Mouse (Mus musculus): ENCODE measurements around the gene Smim4. TPM values are rescaled to one million over a fixed set of nuclear protein-coding genes. Genes with fewer than 3 reads are reported as not detected.
A peak's percentile ranks its signal among the peaks of the same experiment; 100 is the strongest.

Gene Smim4
- total and polyA plus RNA-seq, 3 experiments, result 19.1 to 38.0 (median 26.1) TPM

- H3K36me3 ChIP-seq (replicated peaks in 1 of 2; ENCODE audit: control insufficient read depth in 1 of 2, insufficient read depth in 1 of 2, low read length in 1 of 2), result peaks cover 28 to 65% of the 10 kb centered on the region in 2 experiments
- no peak for TF ChIP-seq EP300 (IDR thresholded peaks at IDR 0.05; ENCODE audit: low read length)
- TF ChIP-seq MYC (IDR thresholded peaks at IDR 0.05; ENCODE audit: low read depth, low read length), result no peak
- TF ChIP-seq USF1 (IDR thresholded peaks at IDR 0.05; ENCODE audit: low read depth, low read length), result no peak
- TF ChIP-seq CTCF (conservative IDR thresholded peaks at IDR 0.05 in 1 of 2, IDR thresholded peaks at IDR 0.05 in 1 of 2; ENCODE audit: low read depth in 2 of 2, low read length in 2 of 2), result peak; percentile 42 to 59
- dilution Hi-C loops (cut with MboI; ENCODE audit: extremely low pct_ligation_motif_present, extremely low pct_unique_long_range_greater_than_20kb, low sequenced_read_pairs), result no loop called here
- no peak overlapping the region for H3K27ac ChIP-seq (ENCODE audit: insufficient read depth, low read depth)
- no peak overlapping the region for H3K4me3 ChIP-seq (replicated peaks in 1 of 3; ENCODE audit: low read depth in 2 of 3, low read length in 2 of 3, poor library complexity in 1 of 3)
- H3K9me3 ChIP-seq (replicated peaks; ENCODE audit: low read length), result no peaks in the 10 kb centered on the region
- DNase-seq (ENCODE audit: extremely low read depth), result peak; percentile 27
- in situ Hi-C loops (cut with MboI; ENCODE audit: low pct_ligation_motif_present, low pct_unique_long_range_greater_than_20kb, low sequenced_read_pairs), result no loop called here
- H3K4me1 ChIP-seq (ENCODE audit: control insufficient read depth in 1 of 2, insufficient read depth in 2 of 2), result no peaks in the 10 kb centered on the region
- no peaks in the 10 kb centered on the region for H3K79me2 ChIP-seq (replicated peaks; ENCODE audit: control insufficient read depth, extremely low read depth, insufficient read depth, poor library complexity, severe bottlenecking)
- H3K27me3 ChIP-seq (replicated peaks), result no peaks in the 10 kb centered on the region
- H3K4me2 ChIP-seq (ENCODE audit: insufficient read depth, low read depth, poor library complexity, severe bottlenecking), result no peak overlapping the region
- no peak overlapping the region for H3K9ac ChIP-seq (ENCODE audit: insufficient read depth, low read depth)
Measured at GRCm38 (mm10) chr14:31062277-31062676, 66.5 kb downstream of the Smim4 start.

DNA sequence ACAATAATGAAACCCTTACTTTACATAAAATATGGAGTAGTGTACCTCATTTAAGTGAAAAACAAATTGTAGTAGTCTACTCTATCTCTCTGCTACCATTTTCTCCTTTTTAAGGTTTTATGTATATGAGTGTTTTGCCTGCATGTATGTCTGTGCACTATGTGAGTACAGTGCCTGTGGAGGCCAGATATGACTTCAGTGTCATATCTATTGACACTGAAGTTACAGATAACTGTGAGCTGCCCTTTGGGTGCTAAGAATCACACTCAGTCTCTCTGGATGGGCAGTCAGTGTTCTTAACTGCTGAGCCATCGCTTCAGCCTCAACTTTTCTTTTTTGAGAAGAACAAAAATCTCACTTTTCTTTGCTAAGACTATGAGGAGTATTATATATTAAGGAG is 82.9 kb downstream of the Smim4 start:
- in situ Hi-C loops (cut with MboI; ENCODE audit: low pct_ligation_motif_present, low pct_unique_long_range_greater_than_20kb, low sequenced_read_pairs), result no loop called here
- Histone ChIP-seq H3K4me3 (replicated peaks in 1 of 3; ENCODE audit: low read depth in 2 of 3, low read length in 2 of 3, poor library complexity in 1 of 3) (no peak overlapping the region), H3K36me3 (replicated peaks in 1 of 2; ENCODE audit: control insufficient read depth in 1 of 2, insufficient read depth in 1 of 2, low read length in 1 of 2) (peaks cover 39 to 73% of the 10 kb centered on the region in 2 experiments), H3K4me2 (ENCODE audit: insufficient read depth, low read depth, poor library complexity, severe bottlenecking) (no peak overlapping the region), H3K4me1 (ENCODE audit: control insufficient read depth in 1 of 2, insufficient read depth in 2 of 2) (peaks cover 0 to 3% of the 10 kb centered on the region in 2 experiments; a peak in 1 of 4 replicates), H3K9me3 (replicated peaks; ENCODE audit: low read length) (no peaks in the 10 kb centered on the region), H3K9ac (ENCODE audit: insufficient read depth, low read depth) (no peak overlapping the region), H3K27ac (ENCODE audit: insufficient read depth, low read depth) (no peak overlapping the region), H3K79me2 (replicated peaks; ENCODE audit: control insufficient read depth, extremely low read depth, insufficient read depth, poor library complexity, severe bottlenecking) (0 out of 2 replicates have a peak, but pooled peaks cover 2% of the 10 kb centered on the region), H3K27me3 (replicated peaks) (no peaks in the 10 kb centered on the region)
- no peak for DNase-seq (ENCODE audit: extremely low read depth)
- TF ChIP-seq CHD2 (IDR thresholded peaks at IDR 0.05; ENCODE audit: low read length) (no peak), ELF1 (IDR thresholded peaks at IDR 0.05; ENCODE audit: low read depth, low read length) (no peak), USF2 (conservative IDR thresholded peaks at IDR 0.05; ENCODE audit: low read depth, low read length) (no peak), PAX5 (IDR thresholded peaks at IDR 0.05; ENCODE audit: low read length) (no peak), NELFE (IDR thresholded peaks at IDR 0.05; ENCODE audit: low read depth, low read length) (no peak), TCF12 (IDR thresholded peaks at IDR 0.05; ENCODE audit: low read depth, low read length) (no peak), MXI1 (IDR thresholded peaks at IDR 0.05; ENCODE audit: low read depth, low read length) (no peak), JUND (conservative IDR thresholded peaks at IDR 0.05; ENCODE audit: low read depth, low read length) (no peak)
- dilution Hi-C loops (cut with MboI; ENCODE audit: extremely low pct_ligation_motif_present, extremely low pct_unique_long_range_greater_than_20kb, low sequenced_read_pairs), result no loop called here

- Histone ChIP-seq H3K9me3 (replicated peaks; ENCODE audit: low read length) (no peaks in the 10 kb centered on the region), H3K27ac (ENCODE audit: insufficient read depth, low read depth) (no peak overlapping the region), H3K9ac (ENCODE audit: insufficient read depth, low read depth) (no peak overlapping the region), H3K79me2 (replicated peaks; ENCODE audit: control insufficient read depth, extremely low read depth, insufficient read depth, poor library complexity, severe bottlenecking) (0 out of 2 replicates have a peak, but pooled peaks cover 2% of the 10 kb centered on the region), H3K36me3 (replicated peaks in 1 of 2; ENCODE audit: control insufficient read depth in 1 of 2, insufficient read depth in 1 of 2, low read length in 1 of 2) (peaks cover 34 to 71% of the 10 kb centered on the region in 2 experiments), H3K4me3 (replicated peaks in 1 of 3; ENCODE audit: low read depth in 2 of 3, low read length in 2 of 3, poor library complexity in 1 of 3) (no peak overlapping the region), H3K4me1 (ENCODE audit: control insufficient read depth in 1 of 2, insufficient read depth in 2 of 2) (peaks cover 0 to 8% of the 10 kb centered on the region in 2 experiments; a peak in 1 of 4 replicates), H3K27me3 (replicated peaks) (no peaks in the 10 kb centered on the region), H3K4me2 (ENCODE audit: insufficient read depth, low read depth, poor library complexity, severe bottlenecking) (no peak overlapping the region)
- dilution Hi-C loops (cut with MboI; ENCODE audit: extremely low pct_ligation_motif_present, extremely low pct_unique_long_range_greater_than_20kb, low sequenced_read_pairs) (no loop called here), in situ Hi-C loops (cut with MboI; ENCODE audit: low pct_ligation_motif_present, low pct_unique_long_range_greater_than_20kb, low sequenced_read_pairs) (no loop called here)
- TF ChIP-seq TCF12 (IDR thresholded peaks at IDR 0.05; ENCODE audit: low read depth, low read length), result no peak
- no peak for TF ChIP-seq MYC (IDR thresholded peaks at IDR 0.05; ENCODE audit: low read depth, low read length)
- TF ChIP-seq NRF1 (IDR thresholded peaks at IDR 0.05; ENCODE audit: low read depth, low read length), result no peak
- TF ChIP-seq ZKSCAN1 (IDR thresholded peaks at IDR 0.05; ENCODE audit: borderline replicate concordance, low read depth, low read length), result no peak
- TF ChIP-seq BHLHE40 (IDR thresholded peaks at IDR 0.05; ENCODE audit: low read depth, low read length), result no peak
- no peak for TF ChIP-seq ZNF384 (IDR thresholded peaks at IDR 0.05; ENCODE audit: low read depth, low read length)
- TF ChIP-seq CHD1 (IDR thresholded peaks at IDR 0.05; ENCODE audit: low read depth, low read length), result no peak
- TF ChIP-seq IRF4 (IDR thresholded peaks at IDR 0.05; ENCODE audit: low read depth, low read length), result no peak
- no peak for TF ChIP-seq ZMIZ1 (IDR thresholded peaks at IDR 0.05; ENCODE audit: low read depth, low read length)
- no peak for TF ChIP-seq E2F4 (IDR thresholded peaks at IDR 0.05; ENCODE audit: insufficient replicate concordance, low read depth, low read length)
- no peak for TF ChIP-seq PAX5 (IDR thresholded peaks at IDR 0.05; ENCODE audit: low read length)
- no peak for TF ChIP-seq RAD21 (IDR thresholded peaks at IDR 0.05; ENCODE audit: low read depth, low read length)
- TF ChIP-seq RCOR1 (conservative IDR thresholded peaks at IDR 0.05; ENCODE audit: low read depth, low read length), result no peak
- TF ChIP-seq TBP (conservative IDR thresholded peaks at IDR 0.05; ENCODE audit: low read depth, low read length), result no peak
- TF ChIP-seq EP300 (IDR thresholded peaks at IDR 0.05; ENCODE audit: low read length), result no peak
- no peak for DNase-seq (ENCODE audit: extremely low read depth)
Measured at GRCm38 (mm10) chr14:31045296-31045695, 83.5 kb downstream of the Smim4 start.

All from CH12.LX (cell line).